Mouse (Mus musculus): ENCODE measurements at regions not wholly inside any gene's neighbourhood (a gene's known extent, or its start where the extent isn't known, plus 50 kb on each side); places are given as distances from the start of the nearest gene placed in this dataset.

DNA sequence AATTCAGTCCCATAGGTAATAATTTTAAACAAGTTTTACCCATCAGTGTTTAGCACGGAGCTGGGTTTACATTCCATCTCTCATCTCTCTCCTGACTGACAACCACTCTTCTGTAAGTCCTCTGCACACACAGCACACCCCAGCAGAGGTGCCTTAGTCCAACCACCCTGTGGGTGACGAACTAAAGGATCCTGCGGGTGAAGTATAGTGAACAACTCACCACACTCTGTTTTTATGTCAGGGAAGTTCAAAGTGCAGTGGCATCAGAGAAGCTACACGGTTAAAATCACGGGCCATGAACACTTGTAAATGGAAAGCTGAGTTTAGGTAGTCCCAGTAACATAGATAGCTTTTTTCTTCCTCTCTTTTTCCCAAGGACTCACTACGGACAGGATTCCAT lies 157.1 kb downstream of the Dyrk2 start:
- no peak for DNase-seq

DNA sequence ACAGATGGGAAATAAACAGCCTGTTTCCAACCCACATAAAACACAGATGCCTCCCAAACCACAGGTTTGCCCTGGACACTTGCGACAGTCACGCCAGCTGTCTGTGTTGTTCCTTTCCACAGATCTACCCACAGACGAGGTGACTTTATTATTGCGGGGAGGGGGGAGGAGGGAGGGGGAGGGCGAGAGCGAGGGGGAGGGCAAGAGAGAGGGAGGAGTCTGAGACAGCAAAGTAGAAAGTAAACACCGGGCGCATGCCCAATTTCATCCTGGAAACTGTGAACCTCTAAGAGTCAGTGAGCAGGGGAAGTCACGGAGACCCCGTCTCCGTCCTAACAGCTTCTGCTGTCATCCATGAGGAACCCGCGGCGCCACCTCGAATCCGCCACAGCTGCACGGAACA lies 155.8 kb downstream of the Dyrk2 start:
- no peak for DNase-seq

DNA sequence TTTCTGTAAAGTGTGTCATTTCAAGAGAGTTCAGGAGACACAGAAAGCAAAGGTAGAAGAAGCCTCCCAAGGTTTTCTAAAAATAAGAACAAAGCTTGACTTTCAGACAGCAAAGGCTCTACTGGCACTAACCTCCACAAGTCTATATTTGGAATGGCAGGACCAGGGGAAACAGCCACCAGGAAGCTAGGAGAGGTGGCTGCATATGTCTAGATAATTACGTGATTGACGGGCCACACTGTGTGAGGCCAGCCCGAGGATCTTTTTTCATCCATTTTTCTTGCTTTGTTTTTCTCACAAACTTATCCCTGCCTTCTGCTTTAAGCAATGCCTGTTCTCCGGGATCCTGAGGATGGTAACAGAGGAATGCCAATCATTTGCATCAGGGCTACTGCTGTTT lies 155.4 kb downstream of the Dyrk2 start:
- no peak for DNase-seq

DNA sequence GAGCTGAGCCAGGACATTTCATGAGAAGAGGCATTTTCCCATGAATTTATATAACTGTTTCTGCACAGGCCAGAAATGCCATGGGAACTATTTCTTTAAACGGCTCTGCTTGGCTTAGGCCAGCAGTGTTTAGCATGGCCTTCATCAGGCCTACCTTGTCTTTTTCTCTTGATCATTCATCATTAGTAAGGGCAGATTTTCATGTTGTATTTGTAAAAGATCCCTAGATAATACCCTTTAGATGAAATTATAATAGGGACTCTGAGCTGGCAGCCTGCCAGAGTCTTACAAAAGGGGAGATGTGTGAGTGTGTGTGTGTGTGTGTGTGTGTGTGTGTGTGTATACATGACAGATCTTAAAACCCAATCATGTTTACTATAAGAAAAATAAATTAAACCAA lies 149.4 kb downstream of the Dyrk2 start:
- DNase-seq: no peak

DNA sequence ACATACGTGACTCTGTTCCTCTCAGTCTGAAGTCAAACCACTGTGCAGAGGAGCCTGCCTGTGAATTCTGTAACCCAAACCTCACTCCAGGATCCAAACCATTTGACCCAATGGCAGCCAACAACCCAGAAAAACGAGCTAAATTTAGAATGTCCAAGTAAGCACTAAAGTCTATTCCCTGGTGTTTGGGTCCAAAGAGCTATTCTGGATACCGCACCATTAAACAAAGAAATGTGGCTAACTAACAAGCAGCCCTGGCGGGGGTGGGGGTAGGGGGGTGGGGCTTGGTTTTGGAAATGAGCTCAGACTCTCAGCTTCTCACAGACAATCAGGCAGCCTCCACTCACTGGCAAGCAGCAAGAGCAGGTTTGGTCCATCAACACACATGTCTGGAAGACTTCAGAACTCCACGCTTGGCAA lies 147.9 kb downstream of the Dyrk2 start:
- no peak for DNase-seq

DNA sequence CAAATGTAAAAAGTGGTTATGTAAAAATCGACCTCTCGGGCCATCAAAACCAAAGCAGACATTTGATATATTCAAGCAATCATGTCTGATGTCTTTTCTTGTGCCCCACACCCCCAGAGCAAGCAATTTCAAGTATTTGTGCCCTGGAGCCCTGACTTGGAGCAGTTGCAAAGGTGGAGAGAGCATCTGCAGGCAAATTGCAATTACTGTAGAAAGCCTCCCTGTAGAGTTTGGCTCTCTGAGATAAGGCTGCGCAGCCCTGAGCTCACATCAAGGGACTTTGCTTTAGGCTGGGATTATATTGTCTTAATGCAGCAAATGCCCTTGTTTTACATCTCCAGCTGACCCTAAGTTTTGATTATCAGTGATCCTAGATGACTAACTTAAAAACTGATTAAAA lies 147.3 kb downstream of the Dyrk2 start:
- no peak for DNase-seq

DNA sequence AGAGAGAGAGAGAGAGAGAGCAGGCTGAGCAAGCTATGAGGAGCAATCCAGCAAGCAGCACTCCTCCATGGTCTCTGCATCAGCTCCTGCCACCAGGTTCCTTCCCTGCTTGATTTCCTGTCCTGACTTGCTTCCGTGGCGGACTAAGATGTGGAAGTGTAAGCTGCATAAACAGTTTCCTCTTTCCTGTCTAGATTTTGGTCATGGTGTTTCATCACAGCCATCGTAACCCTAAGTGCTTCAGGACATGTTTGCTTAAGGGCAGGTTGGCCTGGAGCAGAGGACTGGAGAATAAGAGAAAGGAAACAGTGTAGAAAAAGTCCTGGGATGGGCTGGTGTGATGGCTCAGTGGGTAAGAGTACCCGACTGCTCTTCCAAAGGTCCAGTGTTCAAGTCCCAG lies 133.9 kb downstream of the Dyrk2 start:
- DNase-seq: no peak

DNA sequence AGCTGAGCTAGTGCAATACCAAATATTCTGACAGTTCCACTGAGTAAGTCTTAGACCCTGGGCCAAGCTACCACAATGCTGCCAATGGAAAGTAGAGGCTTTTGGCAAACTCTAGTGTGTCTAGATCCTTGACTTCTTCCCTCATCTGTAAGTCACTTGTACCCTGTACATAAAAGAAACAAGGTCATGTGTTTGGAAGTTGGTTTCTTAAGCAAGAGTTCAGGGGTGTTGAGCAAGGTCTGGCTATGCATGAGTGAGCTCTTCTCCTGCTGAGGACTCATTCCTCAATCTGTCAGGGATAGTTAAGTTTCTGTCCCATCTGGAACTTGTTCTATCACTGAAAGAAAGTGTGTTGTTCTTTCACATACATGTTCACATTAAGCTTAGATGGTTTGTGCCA lies 132.9 kb downstream of the Dyrk2 start:
- no peak for DNase-seq

DNA sequence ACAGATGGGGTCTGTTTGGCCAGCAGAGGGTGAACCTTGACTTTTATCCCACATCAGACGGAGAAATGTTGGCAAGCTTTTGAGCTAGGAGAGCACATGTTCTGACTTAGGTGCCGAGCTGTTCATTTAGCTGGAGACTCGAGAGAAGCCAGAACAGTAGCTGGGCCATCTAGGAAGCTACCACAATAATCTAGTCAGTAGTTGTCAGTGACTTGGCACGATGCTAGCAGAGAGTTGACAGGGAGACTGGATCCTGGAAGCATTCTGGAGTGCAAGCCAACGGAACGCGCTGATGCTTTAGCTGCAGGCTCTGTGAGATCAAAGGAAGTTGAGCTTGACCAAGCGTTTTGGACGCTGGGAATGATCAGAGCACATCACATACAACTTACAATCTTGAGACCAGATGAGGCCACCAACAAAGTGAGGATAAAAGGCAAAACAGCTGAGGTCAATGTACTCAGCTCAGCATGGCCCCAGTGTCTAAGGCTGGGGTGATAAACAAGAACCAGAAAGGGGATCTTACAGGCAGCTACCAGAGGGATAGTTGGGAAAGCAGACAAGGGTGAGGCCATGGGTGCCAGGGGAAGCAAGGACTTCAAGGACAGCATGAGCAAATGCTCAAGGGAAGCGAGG lies 130.0 kb downstream of the Dyrk2 start:
- no peak for DNase-seq

DNA sequence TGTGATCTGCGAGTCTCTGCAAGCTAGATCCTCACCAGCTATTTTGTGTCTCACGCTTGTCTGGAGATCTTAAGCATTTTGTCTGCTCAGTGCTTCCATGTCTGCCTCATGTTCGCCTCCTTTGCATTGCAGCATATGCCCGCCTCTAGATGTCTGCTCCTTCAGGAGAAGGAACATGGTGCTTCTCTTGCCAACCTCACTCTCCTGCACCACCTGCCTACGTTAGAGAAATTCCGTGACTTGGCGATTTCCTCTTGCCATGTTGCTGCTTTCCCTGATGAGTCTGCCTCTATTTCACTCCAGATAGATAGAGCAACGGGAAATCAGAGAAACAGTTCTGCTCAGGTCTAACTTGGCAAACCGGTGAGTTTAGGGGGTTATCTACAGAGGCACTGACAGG lies 126.2 kb downstream of the Dyrk2 start:
- no peak for DNase-seq

DNA sequence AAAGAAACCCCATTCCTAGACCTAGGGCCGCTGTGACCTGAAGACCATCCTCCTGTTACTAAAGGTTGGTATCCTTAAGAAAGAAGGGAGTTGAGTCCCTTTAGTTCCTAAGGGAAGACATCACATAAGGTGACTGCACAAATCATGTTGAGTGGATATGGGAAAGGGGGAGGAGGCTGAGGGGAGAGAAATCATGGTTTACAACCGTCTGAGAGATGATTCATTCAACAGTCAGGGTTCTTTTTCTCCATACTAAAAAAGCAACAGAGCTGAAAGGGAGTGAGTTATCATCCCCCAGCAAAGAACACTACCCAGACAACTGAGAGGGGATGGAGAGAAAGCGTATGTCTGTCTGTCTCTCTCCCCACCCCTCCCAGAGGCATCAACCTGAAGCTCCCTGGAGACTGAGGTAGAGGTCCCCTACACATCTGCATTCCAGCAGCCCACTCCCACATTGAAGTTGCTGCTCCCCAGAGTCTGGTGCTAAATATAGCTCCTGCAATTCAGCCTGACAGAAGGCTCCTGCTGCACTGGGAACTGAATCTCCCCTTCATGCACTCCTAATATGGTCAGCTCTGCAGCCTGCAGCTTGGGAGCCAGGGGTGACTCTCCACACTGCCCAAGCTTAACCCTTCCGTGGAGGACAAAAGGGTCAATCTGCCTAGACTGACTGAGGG lies 123.2 kb downstream of the Dyrk2 start:
- no peak for DNase-seq

DNA sequence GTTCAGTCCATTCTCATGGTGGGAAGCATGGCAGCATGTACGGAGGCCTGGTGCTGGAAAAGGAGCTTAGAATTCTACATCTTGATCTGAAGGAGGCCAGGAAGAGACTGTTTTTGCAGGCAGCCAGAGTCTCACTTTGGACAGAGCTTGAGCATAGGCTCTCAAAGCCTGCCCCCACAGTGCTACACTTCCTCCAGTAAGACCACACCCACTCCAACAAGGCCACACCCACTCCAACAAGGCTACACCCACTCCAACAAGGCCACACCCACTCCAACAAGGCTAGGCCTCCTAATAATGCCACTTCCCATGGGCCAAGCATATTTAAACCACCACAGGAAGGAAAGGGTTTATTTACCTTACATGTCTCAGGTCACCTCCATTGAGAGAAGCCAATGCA lies 121.0 kb downstream of the Dyrk2 start:
- DNase-seq: no peak

DNA sequence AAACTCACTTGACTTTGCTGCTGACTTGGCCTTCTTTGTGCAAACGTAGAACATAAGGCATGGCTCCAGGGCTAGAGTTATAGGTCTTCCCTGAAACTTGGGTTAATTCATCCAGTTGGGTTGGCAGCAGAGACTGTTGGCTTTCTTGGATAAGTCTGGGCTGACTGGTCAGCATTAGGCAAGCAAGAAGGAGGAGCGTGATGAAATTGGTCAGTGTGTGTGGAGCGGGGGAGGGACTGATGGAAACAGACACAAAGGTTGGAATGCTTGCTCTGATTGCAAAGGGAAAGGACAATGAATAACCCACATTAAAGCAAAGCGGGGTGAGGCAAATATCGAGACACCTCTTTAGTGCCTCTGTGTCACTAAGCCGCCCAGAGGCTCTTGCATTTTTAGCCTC lies 120.3 kb downstream of the Dyrk2 start:
- no peak for DNase-seq

DNA sequence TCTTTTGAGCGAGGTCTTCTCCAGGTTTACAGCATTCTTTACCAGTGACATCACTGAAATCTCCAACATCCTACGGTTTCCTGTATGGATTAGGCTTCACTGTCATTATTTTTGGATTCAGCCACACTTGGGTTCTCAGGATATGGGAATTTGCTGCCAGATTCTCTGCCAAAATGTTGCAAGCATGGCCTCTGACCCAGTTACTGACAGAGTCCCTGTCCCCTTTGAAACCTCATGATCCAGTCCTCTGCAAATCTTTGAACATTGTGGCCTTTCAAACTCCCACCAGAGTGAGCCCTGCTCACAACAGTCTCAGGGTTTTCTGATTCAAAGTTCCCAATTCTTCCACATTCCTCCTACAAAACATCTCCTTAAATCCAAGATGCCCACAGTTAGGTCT lies 118.9 kb downstream of the Dyrk2 start:
- DNase-seq: no peak

DNA sequence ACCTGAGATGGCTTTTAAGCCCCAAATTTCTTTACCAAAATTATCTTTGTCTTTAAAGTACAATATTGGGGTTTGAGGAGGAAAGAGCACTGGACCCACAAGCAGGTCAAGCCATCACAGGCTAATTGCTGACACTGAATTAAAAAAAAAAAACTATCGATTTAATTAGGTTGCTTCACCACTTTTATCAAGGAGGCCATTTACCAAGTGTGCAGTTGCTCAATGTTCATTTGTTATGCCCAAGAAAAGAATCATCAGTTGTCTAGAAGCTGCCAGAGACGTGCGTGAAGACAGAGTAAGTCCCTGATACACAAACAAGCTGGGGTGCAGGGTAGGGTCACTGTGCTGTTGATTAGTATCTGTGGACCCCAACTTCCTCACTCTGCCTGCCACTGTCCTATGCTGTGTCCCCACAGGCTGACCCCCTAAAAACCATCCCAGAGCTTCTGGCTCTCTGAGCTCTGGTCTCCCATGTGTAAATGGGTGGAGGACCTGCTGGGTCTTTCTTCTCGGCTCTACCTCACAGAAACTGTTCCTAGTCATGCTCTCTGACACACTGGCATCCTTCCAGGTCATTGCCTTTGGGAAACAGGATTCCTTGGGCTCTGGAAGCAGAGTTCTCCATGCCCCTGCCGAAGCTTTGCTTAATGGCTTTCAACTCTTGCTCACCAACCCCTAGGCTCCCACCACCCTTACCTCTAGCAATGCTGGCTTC lies 116.8 kb downstream of the Dyrk2 start:
- no peak for DNase-seq

DNA sequence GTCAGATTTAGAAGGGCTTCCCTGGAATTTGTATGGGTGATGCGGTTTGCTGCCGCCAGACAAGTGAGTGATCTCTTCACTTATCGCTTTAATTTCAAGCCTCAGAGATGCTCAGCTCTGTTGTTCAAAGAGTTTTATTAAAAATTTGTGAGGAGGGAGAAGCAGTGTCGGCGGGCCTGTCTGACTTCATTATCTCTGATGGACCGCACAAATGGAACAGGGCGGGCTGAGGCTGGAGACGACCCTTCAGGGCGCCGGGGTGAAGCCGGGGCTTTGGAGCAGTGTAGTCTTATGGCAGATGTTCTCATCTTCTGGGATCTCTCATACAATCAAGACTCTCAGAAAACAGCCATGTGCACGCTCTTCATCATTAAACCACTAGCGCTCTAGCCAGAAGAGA lies 115.2 kb downstream of the Dyrk2 start:
- no peak for DNase-seq

DNA sequence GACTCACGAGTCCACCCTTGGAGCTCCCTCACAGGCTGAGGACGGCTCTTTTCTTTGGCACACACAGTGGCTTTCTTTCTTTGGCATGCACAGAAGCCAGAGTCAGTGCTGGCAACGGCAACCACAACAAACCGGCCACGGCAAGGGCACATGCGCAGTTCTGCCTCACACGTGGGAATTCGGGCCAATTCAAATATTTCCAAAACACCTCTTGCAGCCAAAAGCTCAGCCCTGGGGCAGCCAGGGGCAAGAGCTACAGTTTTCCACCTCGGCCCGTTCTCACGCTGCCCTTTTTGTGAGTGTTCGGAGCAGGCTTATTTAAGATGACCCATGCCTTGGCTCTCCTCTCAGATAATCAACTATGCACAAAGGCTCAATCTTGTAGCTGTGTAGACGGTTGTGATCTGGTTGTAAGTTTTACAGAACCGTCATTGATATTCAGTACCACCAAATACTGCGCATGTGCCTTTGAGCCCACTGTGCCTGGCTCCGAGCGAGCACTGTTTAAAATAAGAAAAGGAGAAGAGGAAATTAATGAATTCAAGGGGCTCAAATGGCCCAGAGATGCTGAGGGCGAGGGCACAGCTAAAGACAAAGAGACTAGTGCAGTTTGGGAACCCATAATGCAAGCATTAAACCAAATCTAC lies 111.1 kb downstream of the Dyrk2 start:
- peak; percentile 14 for DNase-seq

DNA sequence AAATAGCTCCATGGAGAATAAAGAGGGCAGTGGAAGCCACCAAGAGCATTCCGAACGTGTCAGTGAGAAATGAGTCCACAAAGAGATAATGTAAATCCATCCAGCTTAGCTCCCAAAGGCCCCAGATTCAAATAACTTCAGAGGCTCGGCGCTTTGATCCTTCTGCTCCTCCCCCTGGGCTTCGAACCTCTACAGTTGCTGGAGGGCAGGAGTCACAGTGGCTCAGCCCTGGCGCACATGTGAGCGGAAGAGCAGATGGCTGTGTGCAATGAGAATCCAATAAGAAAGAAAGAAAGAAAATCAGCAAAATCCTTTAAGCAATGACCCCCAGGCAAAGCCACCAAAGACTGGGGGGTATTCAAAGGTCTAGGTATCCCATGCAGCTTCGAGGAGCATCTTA lies 109.6 kb downstream of the Dyrk2 start:
- DNase-seq: no peak

DNA sequence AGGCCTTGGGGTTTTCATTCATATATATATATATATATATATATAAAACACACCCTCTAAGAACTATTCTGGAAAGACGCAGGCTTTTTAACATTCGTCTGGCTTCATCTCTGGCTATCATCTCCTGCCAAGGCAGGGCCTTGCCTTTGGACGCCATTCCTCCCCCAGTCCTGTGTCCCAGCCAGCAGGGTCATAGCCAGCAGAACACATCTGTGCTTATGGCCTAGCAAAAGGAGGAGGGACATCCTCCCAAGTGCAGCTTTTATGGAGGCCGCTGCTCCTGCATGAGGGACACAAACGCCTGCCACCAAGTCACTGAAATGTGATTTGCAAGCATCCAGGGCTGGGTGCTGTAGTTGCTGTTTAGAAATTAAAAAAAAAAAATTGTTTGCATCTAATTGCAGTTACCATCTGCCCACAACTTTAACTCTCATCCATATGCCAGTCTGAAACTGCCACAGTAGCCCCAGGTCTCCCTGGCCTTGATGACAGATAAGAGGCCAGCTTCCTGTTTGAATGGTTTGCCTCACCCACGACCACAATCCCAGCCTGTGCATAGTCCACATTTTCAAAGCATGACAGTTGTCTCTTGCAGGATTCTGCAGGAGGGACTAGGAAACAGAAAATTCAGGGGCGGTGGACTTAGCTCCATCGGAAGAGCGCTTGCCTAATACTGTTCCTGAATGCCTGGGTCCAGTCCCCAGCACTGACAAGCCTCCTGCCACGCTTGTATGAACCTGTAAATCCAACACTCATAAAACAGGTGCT lies 108.7 kb downstream of the Dyrk2 start:
- DNase-seq: no peak

DNA sequence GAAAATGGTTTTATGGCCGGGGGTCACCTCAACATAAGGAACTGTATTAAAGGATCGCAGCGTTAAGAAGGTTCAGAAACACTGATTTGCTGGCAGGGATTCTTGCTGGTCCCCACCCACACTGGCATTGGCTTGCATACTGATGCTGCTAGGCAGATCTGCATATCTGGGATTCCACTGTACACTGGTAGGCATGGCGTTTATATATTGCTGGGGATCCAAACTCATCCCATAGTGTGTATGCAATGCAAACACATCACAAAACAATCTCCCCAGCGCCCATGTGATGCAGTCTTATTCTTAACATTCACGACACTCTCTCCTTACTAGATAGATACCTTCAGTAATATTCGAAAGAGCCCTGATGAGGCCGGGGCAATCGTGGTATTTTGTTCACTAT lies 105.0 kb downstream of the Dyrk2 start:
- DNase-seq: no peak

DNA sequence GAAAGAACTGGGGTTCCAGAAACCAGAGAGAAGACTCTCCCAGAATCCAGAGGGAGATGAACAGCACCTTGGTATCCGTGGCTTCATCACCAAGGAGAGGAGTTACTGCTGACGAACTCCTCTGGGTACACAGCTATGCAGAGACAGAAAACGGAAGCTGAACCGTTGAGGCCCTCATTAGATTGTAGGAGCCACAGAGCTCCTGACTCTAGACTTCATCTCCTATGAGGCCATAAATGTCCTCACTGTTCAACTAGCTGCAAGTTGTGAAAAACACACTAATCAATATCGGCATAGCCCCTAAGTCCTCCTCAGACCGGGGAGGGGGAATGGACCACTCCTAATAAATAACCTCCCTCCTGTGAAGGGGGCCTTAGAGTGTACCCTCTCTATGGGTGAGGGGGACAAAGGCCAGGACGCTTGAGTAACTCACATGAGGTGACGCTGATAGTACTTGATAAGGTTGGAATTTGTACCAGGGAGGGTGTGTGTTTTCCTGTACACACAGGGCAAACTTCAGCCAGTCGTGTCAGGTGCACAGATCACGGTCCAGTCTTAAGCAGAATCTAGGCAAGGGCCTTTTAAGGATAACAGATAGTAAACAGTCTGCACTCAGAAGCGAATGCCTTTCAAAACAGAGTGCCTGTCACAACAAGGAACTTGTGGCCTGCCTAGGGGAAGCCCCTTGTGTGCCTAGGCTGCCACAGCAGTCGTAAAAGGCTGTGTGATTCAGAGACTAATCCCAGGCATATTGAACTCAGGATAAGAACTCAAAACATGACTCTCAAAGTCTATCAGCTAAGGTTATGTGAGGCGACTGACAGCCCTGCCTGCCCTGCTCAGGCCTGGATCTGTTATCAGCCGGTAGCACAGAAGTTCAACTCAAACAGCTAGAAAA lies 104.2 kb downstream of the Dyrk2 start:
- no peak for DNase-seq

DNA sequence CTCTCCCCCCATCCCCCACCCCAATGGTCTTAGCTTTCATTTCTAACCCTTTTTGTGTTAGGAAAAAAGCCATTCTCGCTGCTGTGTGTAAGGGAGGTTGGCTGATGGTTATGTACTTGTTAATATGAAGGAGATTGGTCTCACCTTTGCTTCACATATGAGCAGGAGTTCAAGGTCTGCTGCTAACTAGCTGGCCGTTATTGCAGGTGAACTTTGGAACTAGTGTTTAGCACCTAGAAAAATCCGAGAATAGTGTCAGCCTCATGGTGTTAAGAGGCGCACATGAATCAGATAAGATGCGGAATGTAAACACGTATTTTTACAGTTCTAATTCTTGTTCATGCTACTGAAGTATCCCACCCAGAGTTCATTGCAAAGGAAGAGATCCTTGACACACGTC lies 103.2 kb downstream of the Dyrk2 start:
- no peak for DNase-seq

Data from cerebellum, adult 9-11 months (tissue).